Mouse (Mus musculus): ENCODE measurements around the gene Ergic2.

Gene Ergic2

DNA sequence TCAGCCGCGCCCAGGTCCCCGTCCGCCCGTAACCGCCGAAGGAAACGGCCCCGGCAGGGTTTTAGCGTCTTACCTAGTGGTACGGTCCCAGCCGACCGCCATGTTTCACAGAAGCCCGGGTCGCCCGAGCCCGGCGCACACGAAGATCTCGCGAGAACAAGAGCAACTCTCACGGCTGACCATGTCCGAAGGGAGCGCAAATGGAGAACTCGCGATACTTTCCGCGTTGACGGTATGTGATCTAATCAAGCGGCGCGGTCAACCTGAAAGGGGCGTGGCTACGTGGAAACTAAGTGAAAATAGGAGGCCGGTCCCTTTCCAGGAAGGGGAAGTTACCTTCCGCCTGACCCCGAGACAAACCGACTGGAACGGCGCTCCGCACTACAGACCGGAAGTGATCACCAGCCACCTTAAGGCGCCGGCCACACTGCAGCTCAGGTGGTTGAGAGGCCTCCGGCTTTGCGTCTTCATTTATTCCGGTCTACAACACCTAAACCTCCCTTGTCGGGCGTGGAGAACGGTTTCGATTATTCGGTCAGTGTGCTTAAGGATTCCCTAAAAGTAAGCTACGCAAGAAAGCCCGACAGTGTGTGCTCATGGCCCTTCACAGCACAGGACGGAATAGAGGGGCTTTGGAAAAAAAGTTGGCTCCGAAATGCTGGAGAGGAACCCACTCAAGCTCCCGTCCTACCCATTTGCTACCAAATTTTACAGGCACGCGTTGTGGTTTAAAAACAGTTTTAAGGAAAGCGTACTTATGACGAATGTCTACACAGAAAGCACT, at the start of gene Ergic2:
Gene Ergic2, minus strand, starts transcription at position 478 of the 784 bp plus-strand sequence.
- peak; percentile 100 for DNase-seq (ENCODE audit: low spot score)

DNA sequence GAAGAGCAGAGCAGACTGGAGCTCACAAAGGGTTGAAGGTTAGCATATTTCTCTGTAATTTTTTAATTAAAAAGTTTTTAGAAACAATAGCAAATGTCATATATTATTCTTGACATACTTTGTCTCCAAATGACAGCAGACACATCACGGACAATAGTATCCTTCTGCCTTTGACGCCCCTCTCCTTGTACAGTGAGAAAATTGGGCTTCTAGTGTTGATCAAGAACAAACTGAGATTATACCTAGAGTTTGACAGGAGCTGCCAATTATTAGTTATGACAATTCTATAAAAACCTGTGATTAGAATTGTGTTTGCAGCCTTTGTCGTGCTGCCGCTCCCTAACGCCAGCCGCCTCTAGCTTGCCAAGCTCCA, 48.5 kb upstream of the Ergic2 start:
- DNase-seq (ENCODE audit: low spot score), result no peak

DNA sequence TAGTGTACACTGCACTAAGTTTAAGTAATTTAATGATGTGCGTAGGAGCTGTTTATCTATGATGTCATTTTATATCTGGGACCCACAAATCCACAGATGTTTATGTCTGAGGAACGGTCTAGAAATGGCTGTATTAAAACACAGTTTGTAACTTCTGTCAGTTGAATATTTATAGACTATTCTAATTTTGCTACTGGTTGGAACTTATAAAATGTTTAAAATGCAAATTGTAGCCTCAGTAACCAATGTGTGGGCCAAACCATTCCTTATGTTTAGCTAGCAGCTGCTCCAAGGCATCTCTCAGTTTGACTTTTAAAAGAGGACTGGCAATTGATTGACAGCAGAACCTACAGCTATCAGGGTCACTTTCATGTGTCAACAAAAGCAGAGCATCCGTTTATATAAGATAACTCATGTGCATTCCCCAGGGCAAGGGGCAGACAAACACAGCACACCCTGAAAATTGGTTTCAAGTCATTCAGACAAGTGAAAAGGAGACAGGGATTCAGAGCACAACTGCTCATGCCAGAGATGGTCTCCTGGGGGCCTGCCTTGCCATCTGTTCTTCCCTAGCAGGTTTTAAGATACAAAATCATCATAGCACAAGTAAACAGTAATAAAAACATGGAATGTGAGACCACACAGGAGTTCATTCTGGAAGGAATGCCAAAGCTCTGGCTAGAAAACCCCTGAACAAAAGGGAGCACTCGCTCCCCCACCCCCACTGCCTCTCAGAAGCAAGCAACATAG, 48.0 kb upstream of the Ergic2 start:
- peak; percentile 62 for DNase-seq (ENCODE audit: low spot score)

DNA sequence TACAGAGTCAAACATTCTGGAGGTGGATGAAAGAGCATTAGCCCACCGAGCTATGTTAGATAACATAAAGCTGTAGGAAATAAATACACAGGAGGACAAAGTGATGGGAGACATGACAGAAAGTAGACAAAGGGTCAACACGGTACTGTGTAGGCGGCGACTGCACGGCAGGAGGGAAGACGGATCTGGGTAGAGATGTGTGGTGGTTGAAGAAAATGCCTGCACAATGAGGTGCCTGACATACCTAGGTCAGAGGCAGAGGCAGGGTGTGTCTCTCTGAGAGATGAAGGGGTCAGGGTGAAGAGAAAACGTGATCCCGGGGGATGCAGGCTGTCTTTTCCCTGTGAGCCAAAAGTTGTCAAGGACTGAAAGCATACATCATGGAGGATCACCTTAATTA, 46.9 kb upstream of the Ergic2 start:
- DNase-seq (ENCODE audit: low spot score), result no peak

DNA sequence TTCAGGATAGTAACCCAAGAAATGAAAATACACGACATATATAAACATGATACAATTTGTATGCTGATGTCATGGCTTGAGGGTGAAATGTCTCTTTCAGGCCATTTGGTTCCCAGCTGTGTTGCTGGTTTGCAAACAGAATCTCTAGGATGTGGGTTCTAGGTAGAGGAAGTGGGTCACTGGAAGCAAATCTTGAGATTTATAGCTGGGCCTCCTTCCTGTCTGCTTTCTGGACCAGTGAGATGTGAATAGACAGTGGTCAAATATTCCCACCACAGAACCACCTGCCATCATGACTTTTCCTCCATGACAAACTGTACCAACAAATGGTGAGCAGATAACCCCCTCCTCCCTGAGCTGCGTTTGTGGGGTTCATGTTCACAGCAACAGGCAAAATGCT, 45.6 kb upstream of the Ergic2 start:
- no peak for DNase-seq (ENCODE audit: low spot score)

DNA sequence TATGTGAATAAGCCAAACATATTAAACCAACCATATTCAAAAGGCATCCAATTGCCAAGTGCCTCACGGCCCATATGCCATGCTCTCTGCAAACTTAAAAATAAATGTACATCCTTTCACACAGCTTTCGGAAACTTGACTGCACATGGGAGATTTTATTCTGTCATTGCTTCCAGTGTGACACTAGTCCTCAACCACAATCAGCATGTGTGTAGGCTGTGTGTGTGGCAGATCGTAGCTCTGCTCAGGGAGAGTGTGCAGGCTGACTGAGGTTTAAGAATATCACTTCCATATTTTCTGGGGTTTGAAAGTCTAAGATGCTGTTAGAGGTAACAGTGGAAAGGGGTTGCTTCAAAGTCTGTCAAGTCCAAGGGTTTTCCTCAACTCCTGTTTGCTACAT, 43.9 kb upstream of the Ergic2 start:
- DNase-seq (ENCODE audit: low spot score), result no peak

DNA sequence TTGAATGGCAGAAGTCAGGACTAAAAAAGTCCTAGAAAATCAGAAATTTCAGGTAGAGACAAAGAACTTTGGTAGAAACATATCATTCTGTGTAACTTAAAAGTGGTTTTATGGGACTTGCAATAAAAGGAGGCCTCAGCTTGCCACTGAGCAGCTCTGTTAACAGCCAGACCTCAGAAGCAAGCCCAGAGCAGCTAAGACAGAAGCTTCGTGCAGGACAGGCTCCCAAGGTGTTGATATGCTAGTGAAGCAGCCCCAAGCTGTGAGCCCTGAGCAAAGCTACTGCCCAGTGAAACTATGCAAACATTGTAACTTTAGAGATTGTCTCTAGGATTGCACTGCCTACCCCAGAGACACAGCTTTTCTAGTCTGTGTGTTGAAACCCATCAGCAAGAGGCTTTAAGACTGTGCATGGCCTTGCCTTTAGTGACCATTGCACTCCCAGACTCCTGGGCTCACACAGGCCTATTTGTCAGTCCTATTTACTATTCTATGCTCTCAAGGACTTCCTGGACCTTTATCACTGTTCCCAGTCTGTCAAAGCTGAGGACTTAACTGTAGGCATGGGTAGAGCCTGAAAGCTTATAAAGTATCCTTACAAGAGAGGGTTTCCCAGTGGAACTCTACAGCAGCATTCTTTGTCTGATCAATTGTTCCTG, 43.4 kb upstream of the Ergic2 start:
- no peak for DNase-seq (ENCODE audit: low spot score)

DNA sequence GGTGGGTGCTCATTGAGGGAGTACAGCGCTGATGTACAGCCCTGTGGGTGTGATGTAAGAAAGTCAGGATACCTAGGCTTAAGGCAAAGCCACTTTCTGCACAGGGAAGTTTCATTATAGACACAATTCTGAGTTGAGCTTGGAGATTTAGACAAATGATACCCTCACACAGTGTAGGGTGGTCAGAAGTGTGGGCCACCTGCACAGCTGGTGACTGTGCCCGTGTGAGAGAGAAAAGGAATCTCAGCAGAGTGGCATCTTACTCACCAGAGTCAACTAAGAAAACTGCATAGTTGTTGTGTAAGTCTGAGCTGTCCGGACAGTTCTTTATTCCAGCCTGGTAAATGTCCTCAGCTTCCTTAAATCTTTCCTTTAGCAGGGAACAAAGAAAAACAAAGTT, 37.0 kb upstream of the Ergic2 start:
- DNase-seq (ENCODE audit: low spot score), result no peak

DNA sequence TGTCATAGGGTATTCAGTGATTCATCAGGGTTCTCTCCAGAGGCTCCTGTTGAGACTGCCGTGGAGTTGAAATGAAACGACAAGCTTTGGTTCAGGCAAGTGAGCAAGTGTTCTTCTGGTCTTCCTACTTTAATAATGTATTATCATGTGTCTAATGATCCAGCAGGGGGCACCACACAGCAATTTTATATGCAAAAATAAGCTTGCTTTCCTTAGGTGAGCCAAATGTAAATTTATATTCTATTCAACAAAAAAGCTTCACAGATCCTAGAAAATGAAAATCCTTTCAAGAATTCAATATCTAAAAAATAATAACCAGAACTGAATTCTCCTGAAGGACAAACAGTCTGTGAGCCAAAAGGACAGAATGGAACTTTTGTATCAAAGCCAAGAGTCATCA, 36.5 kb upstream of the Ergic2 start:
- DNase-seq (ENCODE audit: low spot score), result peak; percentile 82

DNA sequence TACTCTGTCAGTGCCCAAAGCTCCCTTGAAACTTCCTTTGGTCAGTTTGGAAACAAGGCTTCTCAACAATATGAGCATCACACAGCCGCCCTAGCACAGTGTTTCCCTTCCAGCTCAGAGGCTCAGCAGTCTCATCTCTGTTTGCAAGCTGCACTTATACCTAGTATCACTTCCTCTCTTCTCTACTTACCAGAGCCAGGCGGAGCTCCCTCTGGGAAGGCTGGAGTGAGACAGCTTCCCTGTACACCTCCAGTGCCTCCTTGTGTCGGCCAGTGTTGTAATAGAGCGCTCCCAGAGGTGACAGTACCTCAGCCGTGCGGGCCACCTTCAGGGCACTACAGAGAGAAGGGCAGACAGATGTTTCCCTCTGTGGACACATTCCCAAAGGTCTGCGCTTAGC, 34.4 kb upstream of the Ergic2 start:
- no peak for DNase-seq (ENCODE audit: low spot score)

DNA sequence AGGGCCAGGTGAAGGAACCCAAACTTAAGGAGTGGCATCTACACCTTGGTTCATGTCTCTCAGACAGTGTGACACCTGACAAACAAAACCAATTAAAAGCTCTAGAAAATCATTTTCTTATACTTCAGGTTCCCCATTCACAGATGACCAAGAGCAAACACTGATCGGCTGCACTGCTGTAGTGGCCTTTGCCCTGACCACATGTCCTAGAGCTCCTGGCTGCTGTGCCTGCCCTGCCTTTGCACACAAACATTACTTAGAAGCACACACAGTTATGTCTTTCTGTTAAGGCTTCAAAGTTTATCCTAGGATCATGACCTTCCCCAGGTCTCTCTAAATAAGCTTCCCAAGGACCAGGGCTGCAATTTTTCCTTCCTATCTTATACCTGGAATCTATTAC, 32.7 kb upstream of the Ergic2 start:
- no peak for DNase-seq (ENCODE audit: low spot score)

DNA sequence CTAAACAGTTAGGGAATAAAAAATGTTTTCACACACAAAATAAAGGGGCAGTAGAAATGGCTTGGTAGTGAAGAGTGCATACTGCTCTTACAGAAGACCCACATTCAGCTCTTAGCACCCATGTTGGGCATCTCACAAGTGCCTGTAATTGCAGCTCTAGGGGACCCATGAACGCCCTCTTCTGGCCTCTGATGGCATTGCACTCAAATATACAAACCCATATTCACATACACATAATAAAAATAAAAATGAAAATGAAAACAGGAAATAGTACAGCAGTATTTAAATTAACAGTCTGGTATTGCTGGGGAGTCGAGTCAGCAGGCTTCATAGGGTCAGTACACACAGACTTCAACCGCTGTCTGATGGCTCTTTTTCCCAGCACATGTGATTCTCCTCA, 30.1 kb upstream of the Ergic2 start:
- DNase-seq (ENCODE audit: low spot score), result no peak

DNA sequence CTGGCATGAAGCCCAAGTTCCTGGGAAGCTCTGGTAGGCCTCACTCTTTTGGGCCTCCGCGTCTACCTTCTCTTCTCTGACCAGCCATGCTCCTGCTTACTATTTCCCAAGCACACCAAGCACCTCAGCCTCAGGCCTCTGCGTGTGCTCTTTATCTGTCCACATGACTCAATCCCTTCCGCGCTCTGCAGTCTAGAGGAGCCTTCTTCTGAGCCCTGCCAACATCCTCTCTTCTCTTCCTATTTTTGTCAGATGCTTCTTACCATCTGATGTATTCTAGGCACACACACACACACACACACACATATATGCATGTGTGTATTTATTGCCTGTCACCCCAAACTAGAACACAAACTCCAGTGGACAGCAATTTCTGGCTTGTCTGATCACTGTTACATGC, 29.5 kb upstream of the Ergic2 start:
- no peak for DNase-seq (ENCODE audit: low spot score)

DNA sequence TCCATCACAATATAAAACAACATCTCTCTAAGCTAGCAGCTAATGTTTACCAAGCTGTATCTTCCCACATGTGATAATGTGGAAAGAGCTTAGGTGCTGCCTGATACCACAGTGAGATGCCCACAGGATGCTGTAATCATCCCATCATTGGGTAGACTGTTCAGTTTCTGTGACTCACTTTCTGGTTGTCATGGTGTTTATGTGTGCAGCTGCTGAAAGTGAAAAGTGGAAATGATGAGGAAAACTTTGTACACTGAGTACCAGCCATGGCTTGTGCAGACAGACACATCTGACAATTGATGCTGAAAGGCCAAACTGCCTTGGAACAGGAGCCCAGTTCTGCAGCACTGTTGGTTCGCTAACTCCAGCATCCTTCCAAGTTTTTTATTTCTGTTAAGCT, 27.1 kb upstream of the Ergic2 start:
- no peak for DNase-seq (ENCODE audit: low spot score)

DNA sequence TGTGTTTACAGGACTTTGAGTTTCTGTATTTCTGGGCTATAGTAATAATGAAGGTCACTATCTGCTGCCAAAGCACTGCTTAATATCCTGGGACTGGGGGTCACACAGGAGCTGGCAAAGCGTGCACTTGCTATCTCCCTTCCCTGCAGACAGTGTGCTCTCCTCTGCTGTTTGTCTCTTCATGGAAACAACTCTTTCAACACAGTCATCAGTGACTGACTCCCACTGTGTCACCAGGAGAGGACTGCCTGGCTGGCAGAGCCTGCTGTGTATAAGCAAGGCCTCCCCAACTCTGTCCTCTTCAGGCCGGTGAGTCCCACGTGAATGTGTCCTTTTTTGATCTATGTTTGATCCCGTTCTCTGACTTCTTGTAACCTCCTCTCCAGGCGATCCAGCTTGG, 25.3 kb upstream of the Ergic2 start:
- DNase-seq (ENCODE audit: low spot score), result no peak

DNA sequence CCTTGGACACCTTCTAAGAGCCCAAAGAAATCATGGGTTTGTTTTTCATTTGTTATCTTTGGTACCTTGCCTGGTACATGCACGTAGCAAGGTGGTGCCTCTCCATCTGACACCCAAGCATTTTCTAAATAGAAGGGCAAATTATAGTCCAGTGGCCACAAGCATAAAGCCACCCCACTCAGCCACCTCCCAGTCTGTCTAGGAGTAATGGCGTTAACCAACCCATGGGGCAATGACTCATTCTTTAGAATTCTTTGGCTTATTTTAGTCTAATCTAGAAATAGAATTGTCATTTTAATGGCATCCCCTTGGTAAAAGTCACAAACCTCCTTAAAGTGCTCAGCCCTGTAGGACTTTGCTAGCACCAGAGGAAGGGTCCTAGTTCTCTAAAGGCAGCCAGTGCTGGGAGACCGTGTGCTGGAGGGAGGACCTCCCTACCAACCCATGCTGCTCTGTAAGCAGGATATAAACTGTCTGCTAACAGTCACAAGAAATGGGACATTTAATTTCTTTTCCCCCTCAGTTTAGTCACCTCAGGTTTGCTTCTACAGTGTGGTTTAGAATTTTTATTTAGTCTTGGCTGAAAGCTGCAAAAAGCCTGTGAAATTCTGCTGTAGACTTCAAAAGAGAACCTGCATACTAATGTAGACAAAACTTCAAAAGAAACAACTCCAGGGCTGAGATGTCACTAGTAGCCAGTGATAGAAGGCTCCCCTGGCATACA, 22.1 kb upstream of the Ergic2 start:
- no peak for DNase-seq (ENCODE audit: low spot score)

DNA sequence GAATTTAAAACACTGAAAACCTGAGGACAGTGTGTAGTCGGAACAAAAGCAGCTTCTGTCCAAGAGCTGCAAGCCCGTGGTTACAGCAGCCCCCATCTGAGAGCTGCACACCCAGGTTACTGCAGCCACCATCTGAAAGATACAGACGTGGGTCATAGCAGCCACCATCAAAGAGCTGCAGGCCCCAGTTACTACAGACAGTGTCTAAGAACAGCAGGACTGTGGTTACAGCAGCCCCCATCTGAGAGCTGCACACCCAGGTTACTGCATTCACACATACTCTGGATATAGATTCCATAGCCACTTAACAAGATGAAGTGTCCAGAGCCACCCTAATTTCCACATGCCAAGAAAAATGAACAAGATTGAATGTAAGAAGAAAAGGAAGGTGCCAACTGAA, 15.4 kb upstream of the Ergic2 start:
- no peak for DNase-seq (ENCODE audit: low spot score)

DNA sequence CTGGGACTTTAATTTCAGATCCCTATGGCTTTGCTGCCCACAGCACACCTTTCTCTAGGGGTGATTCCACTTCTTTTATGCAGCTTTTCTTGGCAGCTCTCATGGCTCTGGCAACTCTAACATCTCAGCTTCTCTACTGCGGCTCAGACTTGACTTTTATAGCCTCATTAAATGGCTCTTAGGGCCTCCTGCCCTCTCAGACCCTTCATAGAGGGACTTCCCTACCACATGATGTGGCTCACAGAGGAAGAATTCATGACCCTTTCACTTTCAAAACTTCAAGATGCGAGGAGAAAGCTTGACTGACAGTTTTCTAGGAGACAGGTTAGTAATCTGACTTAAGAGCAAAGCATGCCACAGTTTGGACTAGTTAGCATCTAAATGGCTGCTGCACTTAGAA, 10.5 kb upstream of the Ergic2 start:
- DNase-seq (ENCODE audit: low spot score), result no peak

DNA sequence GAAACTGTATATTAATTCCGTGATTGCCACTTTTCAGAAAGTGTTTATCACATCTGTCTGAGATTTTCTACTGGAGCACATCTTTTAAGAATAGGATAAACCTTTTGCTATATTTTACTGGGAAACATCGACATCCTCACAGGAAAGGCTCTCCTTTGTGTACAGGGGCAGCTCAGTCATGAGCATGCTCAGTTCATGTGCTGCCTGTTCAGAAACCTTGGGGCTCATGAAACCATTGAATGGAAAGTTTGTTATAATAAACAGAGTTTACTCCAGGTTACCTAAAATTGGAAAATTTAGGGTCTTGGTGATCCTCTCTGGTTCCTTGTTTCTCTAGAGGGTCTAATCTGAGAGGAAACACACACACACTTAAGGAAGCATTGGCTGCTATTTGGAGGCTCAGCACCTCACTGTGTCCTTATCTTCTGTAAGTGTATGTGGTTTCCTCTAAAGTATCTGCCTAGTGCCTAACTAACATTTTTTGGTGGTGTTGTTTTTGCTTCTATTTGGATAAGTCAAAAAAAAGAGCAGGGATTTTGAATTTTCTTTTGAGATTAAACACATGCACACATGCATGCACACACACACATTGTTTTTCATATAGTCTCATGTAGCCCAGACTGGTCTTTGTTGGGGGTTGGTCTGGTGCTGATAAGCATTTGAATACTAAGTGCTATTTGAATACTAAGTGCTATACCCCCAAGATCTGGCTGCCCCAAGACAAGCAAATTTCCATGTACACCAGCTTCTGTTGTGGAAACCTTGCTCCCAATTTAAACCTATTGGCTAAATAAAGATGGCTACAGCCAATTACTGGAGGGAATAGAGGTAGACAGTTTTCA, 6.3 kb upstream of the Ergic2 start:
- no peak for DNase-seq (ENCODE audit: low spot score)

DNA sequence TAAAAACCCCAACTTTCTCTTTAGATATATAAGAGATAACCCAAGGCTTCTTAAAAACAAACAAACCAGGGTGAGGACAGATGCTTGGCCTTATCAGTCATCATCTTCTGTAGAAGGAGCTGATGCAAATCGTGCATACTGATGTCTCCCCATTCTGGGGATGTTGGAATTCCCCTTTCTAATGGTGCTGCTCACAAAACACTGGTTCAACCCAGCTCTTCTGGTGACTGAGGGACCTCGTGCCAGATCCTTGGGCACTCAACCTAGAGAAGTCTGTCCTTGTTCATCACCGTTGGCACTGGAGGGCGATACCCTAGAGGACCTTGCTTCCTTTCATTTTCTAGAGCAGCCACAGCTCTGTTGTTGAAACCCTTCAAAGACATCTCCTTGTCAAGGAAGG, 4.6 kb upstream of the Ergic2 start:
- DNase-seq (ENCODE audit: low spot score), result no peak

DNA sequence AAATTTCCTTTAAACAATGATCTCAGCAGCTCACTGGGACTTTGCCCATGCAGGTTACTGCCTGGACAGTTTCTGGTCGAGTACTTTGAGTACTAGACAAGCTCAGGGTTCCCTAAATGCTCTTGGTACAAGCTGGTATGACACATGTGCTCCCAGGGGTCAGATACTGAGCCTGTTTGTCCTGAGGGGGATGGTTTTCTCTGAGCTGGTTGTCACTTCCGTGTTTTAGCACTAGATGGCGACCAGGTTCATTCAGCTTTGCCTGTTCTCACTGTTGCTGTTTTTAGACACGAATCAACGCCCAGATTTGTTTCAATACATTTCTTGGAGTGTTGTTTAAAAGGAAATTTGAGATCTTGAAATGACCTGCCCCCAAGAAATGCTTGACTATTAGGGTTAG, 2.6 kb upstream of the Ergic2 start:
- peak; percentile 84 for DNase-seq (ENCODE audit: low spot score)

Data from embryo, embryonic 10.5 days (tissue).